Mouse (Mus musculus): ENCODE measurements around the gene Kdm7a. TPM values are rescaled to one million over a fixed set of nuclear protein-coding genes. Genes with fewer than 3 reads are reported as not detected.

The Kdm7a gene
- polyA plus RNA-seq, 2 experiments = 6.7 to 9.1 TPM

DNA sequence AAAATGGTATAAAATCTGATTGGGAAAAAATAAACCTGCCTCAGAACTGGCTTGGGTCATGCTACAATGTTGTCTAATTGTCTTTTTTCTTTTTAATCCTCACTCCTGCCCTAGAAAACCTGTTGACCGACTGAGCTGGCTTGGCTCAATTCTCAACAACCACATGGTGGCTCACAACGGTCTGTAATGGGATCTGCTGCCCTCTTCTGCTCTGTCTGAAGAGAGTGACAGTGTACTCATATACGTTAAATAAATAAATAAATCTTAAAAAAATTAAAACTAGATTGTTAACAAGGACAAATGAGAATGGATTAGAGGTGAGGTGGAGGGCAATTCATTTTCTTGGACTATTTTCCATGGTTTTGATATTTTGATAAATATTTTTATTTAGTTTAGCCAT, 85.9 kb downstream of the Kdm7a start:
- ATAC-seq (ENCODE audit: insufficient read depth) (no peak), DNase-seq (ENCODE audit: low read depth in 3 of 3, low spot score in 3 of 3) (no peak)
- Histone ChIP-seq H3K27ac (no peak overlapping the region), H3K4me2 (ENCODE audit: low read depth) (no peak overlapping the region), H3K9ac (replicated peaks) (no peak overlapping the region), H3K36me3 (replicated peaks; ENCODE audit: control insufficient read depth, insufficient read depth, low read depth) (no peaks in the 10 kb centered on the region), H3K4me1 (replicated peaks; ENCODE audit: control insufficient read depth in 2 of 2, insufficient read depth in 2 of 2, low read length in 1 of 2) (peaks cover 0 to 5% of the 10 kb centered on the region in 2 experiments; a peak in 1 of 4 replicates), H3K4me3 (ENCODE audit: insufficient read depth in 1 of 2, low read depth in 2 of 2, low read length in 2 of 2) (no peak overlapping the region), H3K27me3 (ENCODE audit: control insufficient read depth, insufficient read depth, low read length) (peaks cover 42% of the 10 kb centered on the region), H3K9me3 (ENCODE audit: control insufficient read depth, low read length) (0 out of 2 replicates have a peak, but pooled peaks cover 2% of the 10 kb centered on the region)
- WGBS (ENCODE audit: insufficient replicate concordance) = 37% methylated on average over 3 of the region's 3 CpGs
- TF ChIP-seq CTCF (IDR thresholded peaks at IDR 0.05; ENCODE audit: low read depth) (no peak), EP300 (IDR thresholded peaks at IDR 0.05; ENCODE audit: low read depth) (no peak)

DNA sequence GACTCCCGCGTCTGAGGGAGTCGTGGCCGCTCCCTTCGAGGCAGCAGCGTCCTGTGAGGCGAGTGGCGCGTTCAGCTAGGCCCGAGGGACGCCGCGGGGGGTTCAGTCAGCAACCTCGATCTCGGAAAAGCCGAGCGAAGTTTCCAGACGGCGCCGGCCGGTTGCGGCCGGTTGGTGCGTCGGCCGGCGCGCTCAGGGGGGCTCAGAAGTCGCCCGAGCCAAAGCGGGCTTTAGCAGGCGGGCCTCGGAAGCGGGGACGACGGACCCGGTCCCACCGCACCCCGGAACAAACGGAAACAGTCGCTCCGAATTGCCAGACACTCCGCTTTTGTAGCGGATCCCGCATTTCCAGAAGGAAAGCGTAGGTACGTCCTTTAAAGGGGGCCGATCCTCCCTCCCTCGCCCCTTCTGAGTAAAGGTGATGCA, 88.1 kb downstream of the Kdm7a start:
- Histone ChIP-seq H3K9ac (replicated peaks) (peak overlapping the region; percentile 70), H3K9me3 (ENCODE audit: control insufficient read depth, low read length) (0 out of 2 replicates have a peak, but pooled peaks cover 2% of the 10 kb centered on the region), H3K4me1 (replicated peaks; ENCODE audit: control insufficient read depth in 2 of 2, insufficient read depth in 2 of 2, low read length in 1 of 2) (peaks cover 0 to 5% of the 10 kb centered on the region in 2 experiments; a peak in 1 of 4 replicates), H3K4me2 (ENCODE audit: low read depth) (peak overlapping the region; percentile 68), H3K27ac (no peak overlapping the region), H3K4me3 (ENCODE audit: insufficient read depth in 1 of 2, low read depth in 2 of 2, low read length in 2 of 2) (peak overlapping the region; percentile 76 to 80), H3K27me3 (ENCODE audit: control insufficient read depth, insufficient read depth, low read length) (peaks cover 44% of the 10 kb centered on the region), H3K36me3 (replicated peaks; ENCODE audit: control insufficient read depth, insufficient read depth, low read depth) (no peaks in the 10 kb centered on the region)
- DNase-seq (ENCODE audit: low read depth in 3 of 3, low spot score in 3 of 3) (no peak), ATAC-seq (ENCODE audit: insufficient read depth) (no peak)
- no peak for TF ChIP-seq CTCF (IDR thresholded peaks at IDR 0.05; ENCODE audit: low read depth)
- 10% methylated on average over 49 of the region's 49 CpGs for WGBS (ENCODE audit: insufficient replicate concordance)

DNA sequence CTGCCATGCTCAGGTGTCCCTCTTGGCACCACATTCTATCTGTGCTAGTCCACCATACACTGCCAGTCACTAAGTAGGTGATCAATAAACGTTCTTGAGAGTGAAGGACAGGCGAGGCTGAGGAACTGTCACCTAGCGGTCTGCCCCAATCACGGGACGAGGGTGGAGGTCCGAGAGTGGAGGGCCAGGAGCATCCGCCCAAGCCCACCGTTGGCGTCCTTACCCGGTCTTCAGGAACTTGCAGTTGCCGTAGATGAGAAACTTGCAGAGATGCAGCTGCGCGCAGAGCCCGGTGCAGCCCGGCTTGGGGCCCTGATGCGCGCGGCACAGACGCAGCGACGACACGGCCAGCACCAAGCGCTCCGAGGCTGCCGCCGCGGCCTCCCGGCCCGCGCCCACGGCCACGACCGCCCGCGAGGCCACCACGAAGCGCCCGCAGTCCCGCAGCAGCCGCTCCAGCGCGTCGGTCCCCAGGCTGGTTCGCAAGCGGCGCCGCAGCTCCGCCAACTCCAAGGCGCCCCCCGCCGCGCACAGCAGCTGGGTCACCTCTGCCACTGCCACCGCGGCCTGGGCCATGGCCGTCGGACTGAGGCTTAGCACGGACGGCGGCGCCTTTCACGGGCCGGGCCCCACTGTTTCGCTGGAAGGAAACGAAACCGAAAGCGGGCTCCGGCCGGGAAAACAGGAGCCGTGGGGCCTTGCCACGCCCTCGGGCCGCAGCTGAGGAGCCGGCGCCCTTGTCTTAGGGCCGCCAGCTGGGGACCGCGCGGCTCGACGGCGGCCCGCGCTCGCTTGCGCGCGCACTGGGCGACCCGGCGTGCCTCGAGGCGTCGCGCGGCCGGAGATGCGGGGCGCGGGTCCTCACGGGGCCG, 88.8 kb downstream of the Kdm7a start, which contains the start of gene Parp12:
Gene Parp12 (minus strand): TSS at position 766 of the 872 bp plus-strand sequence.
- H3K9ac ChIP-seq (replicated peaks) = peak within 1 kb of the TSS; percentile 70
- 0 out of 2 replicates have a peak, but pooled peaks cover 2% of the 10 kb centered on the region for H3K9me3 ChIP-seq (ENCODE audit: control insufficient read depth, low read length)
- H3K4me1 ChIP-seq (replicated peaks; ENCODE audit: control insufficient read depth in 2 of 2, insufficient read depth in 2 of 2, low read length in 1 of 2) = peaks cover 0 to 5% of the 10 kb centered on the region in 2 experiments; a peak in 1 of 4 replicates
- peak within 1 kb of the TSS; percentile 76 to 80 for H3K4me3 ChIP-seq (ENCODE audit: insufficient read depth in 1 of 2, low read depth in 2 of 2, low read length in 2 of 2)
- peak within 1 kb of the TSS; percentile 68 for H3K4me2 ChIP-seq (ENCODE audit: low read depth)
- TF ChIP-seq CTCF (IDR thresholded peaks at IDR 0.05; ENCODE audit: low read depth) = no peak
- TF ChIP-seq EP300 (IDR thresholded peaks at IDR 0.05; ENCODE audit: low read depth) = no peak
- H3K27ac ChIP-seq = no peak within 1 kb of the TSS
- ATAC-seq (ENCODE audit: insufficient read depth) (peak; percentile 74), DNase-seq (ENCODE audit: low read depth in 3 of 3, low spot score in 3 of 3) (peak; percentile 40 to 55 (median 48))
- H3K36me3 ChIP-seq (replicated peaks; ENCODE audit: control insufficient read depth, insufficient read depth, low read depth) = no peaks in the 10 kb centered on the region
- H3K27me3 ChIP-seq (ENCODE audit: control insufficient read depth, insufficient read depth, low read length) = peaks cover 44% of the 10 kb centered on the region
- 1% methylated on average over 93 of the region's 101 CpGs for WGBS (ENCODE audit: insufficient replicate concordance)

DNA sequence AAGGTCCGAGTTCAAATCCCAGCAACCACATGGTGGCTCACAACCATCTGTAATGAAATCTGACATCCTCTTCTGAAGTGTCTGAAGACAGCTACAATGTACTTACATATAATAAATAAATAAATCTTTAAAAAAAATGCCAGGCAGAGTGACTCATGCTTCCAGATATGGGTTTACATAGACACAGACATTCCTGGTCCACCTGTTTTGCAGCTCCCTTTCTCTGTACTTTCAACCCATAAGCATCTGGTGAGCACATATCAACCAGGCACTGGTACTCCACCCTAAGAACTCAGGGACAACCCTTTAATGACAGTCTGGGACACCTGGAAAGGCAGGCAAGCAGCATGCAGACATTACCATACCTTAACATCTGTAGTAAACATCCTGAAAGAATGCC, 91.2 kb downstream of the Kdm7a start:
- Histone ChIP-seq H3K9me3 (ENCODE audit: control insufficient read depth, low read length) (0 out of 2 replicates have a peak, but pooled peaks cover 2% of the 10 kb centered on the region), H3K4me3 (ENCODE audit: insufficient read depth in 1 of 2, low read depth in 2 of 2, low read length in 2 of 2) (no peak overlapping the region), H3K27me3 (ENCODE audit: control insufficient read depth, insufficient read depth, low read length) (peaks cover 44% of the 10 kb centered on the region), H3K36me3 (replicated peaks; ENCODE audit: control insufficient read depth, insufficient read depth, low read depth) (no peaks in the 10 kb centered on the region; the same call in 1 of the 2 replicates), H3K4me1 (replicated peaks; ENCODE audit: control insufficient read depth in 2 of 2, insufficient read depth in 2 of 2, low read length in 1 of 2) (peaks cover 0 to 5% of the 10 kb centered on the region in 2 experiments; a peak in 1 of 4 replicates), H3K9ac (replicated peaks) (no peak overlapping the region), H3K27ac (no peak overlapping the region), H3K4me2 (ENCODE audit: low read depth) (no peak overlapping the region)
- ATAC-seq (ENCODE audit: insufficient read depth) = no peak
- TF ChIP-seq EP300 (IDR thresholded peaks at IDR 0.05; ENCODE audit: low read depth) (no peak), CTCF (IDR thresholded peaks at IDR 0.05; ENCODE audit: low read depth) (no peak)
- DNase-seq (ENCODE audit: low read depth in 3 of 3, low spot score in 3 of 3) = no peak
- 39% methylated on average over 1 of the region's 1 CpGs for WGBS (ENCODE audit: insufficient replicate concordance)

DNA sequence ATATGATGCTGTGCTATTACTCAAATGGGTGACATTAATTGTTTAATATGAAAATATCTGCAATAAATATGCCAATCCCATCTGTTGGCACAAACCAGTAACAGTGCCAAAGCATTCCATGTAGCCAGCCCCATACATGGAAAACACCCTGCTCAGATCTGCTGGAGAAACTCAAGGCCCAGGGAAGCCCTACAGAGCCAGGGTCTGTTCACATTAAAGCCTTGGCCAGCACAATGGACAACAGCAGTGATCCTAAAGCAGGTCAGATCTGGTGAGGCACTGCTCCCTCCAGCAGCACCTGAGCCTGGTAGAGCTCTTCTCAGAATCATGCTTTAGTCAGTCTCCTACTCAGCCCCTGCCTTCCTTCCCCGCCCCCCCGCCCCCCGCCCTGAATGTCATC, 93.4 kb downstream of the Kdm7a start:
- Histone ChIP-seq H3K27me3 (ENCODE audit: control insufficient read depth, insufficient read depth, low read length) (peaks cover 25% of the 10 kb centered on the region), H3K27ac (no peak overlapping the region), H3K4me3 (ENCODE audit: insufficient read depth in 1 of 2, low read depth in 2 of 2, low read length in 2 of 2) (no peak overlapping the region), H3K4me2 (ENCODE audit: low read depth) (no peak overlapping the region), H3K36me3 (replicated peaks; ENCODE audit: control insufficient read depth, insufficient read depth, low read depth) (no peaks in the 10 kb centered on the region; the same call in 1 of the 2 replicates), H3K9ac (replicated peaks) (no peak overlapping the region), H3K4me1 (replicated peaks; ENCODE audit: control insufficient read depth in 2 of 2, insufficient read depth in 2 of 2, low read length in 1 of 2) (peaks cover 0 to 5% of the 10 kb centered on the region in 2 experiments; a peak in 1 of 4 replicates), H3K9me3 (ENCODE audit: control insufficient read depth, low read length) (no peaks in the 10 kb centered on the region)
- DNase-seq (ENCODE audit: low read depth in 3 of 3, low spot score in 3 of 3) = no peak
- ATAC-seq (ENCODE audit: insufficient read depth) = no peak
- 62% methylated on average over 3 of the region's 3 CpGs for WGBS (ENCODE audit: insufficient replicate concordance)
- no peak for TF ChIP-seq EP300 (IDR thresholded peaks at IDR 0.05; ENCODE audit: low read depth)
- TF ChIP-seq CTCF (IDR thresholded peaks at IDR 0.05; ENCODE audit: low read depth) = no peak

All from liver, embryonic 14.5 days (tissue).